Mouse (Mus musculus) neutrophil, adult 83 days (primary cell): Measurements from ENCODE around the gene Gm21149. TPM values are rescaled to one million over a fixed set of nuclear protein-coding genes. Genes with fewer than 3 reads are reported as not detected.

Source experiments
- total RNA-seq, 2 experiments: library from RNA; stranded (reverse); gene quantifications; one replicate each; pipeline ENCODE4 v1.2.4; 2023

The Gm21149 gene
- not detected for total RNA-seq

DNA sequence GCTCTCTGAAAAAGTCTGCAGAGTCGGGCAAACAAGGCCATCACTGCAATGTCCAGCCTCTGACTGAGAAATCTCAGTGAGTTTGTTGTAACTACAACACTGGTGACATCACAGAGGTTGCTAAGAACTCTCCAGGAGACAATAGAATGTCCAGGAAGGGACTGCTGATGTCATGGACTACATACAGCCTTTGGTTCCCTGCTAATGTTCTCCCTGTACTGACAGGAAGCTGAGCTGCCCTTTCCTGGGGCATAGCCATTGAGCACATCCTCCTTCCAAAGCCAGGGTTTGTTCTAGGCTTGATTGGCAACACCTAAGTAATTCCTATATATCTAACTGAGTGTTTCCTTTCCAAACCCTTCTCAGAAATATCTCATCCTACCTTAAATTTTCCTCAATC, at the start of gene Gm21149:
Gene Gm21149, minus strand, starts transcription at position 101 of the 400 bp plus-strand sequence.

Other genes starting within 250 kb of the Gm21149 start
- gene Gm21190, start 52.7 kb upstream of the Gm21149 start, total RNA-seq, result not detected
- gene Gm21083, start 100.8 kb upstream of the Gm21149 start, total RNA-seq, result not detected
- not detected for gene Speer4d, start 142.5 kb upstream of the Gm21149 start, total RNA-seq
- gene 4930572O03Rik, start 180.5 kb upstream of the Gm21149 start, total RNA-seq, result not detected
- not detected for gene Speer4c, start 237.7 kb upstream of the Gm21149 start, total RNA-seq